Mouse (Mus musculus) C2C12 (cell line): ENCODE data around the gene Olfr1500. TPM values are rescaled to one million over a fixed set of nuclear protein-coding genes. Genes with fewer than 3 reads are reported as not detected.
"Not testable (repeated sequence)": the region's sequence is repeated elsewhere in the genome, so short reads cannot be mapped to it uniquely, and the experiment has no call there.

Source experiments
- H3K27me3 ChIP-seq: one replicate; pipeline ENCODE4 v1.6.1; 2011; ENCODE audit not compliant: control insufficient read depth, insufficient read depth, insufficient read length
- H3K36me3 ChIP-seq: one replicate; pipeline ENCODE4 v1.6.1; 2011; ENCODE audit not compliant: control insufficient read depth, insufficient read depth
- H3K4me3 ChIP-seq: one replicate; pipeline ENCODE4 v1.5.1; 2011; ENCODE audit warnings: mild to moderate bottlenecking, control low read depth; ENCODE audit not compliant: poor library complexity, insufficient read depth, severe bottlenecking
- H3K79me2 ChIP-seq: one replicate; pipeline ENCODE4 v1.6.1; 2011; ENCODE audit not compliant: control insufficient read depth, insufficient read depth
- H3K79me3 ChIP-seq: one replicate; pipeline ENCODE4 v1.6.1; 2011; ENCODE audit warnings: low read depth, control low read depth
- H3ac ChIP-seq: one replicate; pipeline ENCODE3; 2011; ENCODE audit warnings: low read depth; ENCODE audit not compliant: control insufficient read depth, insufficient read length
- CEBPB ChIP-seq: IDR thresholded peaks from one replicate; pipeline ENCODE4 v1.6.1; 2011; ENCODE audit warnings: low read depth, mild to moderate bottlenecking, control low read depth, moderate library complexity
- CTCF ChIP-seq: IDR thresholded peaks from one replicate; pipeline ENCODE4 v1.5.1; 2011; ENCODE audit not compliant: control insufficient read depth, insufficient read depth, insufficient read length
- FOSL1 ChIP-seq: IDR thresholded peaks from one replicate; pipeline ENCODE4 v1.8.0; 2011; ENCODE audit warnings: mild to moderate bottlenecking, low read length; ENCODE audit not compliant: poor library complexity, insufficient read depth, severe bottlenecking
- MAX ChIP-seq: IDR thresholded peaks from one replicate; pipeline ENCODE4 v1.6.1; 2011; ENCODE audit warnings: mild to moderate bottlenecking, control low read depth
- MYOD1 ChIP-seq: IDR thresholded peaks from one replicate; pipeline ENCODE4 v1.6.1; 2011; ENCODE audit warnings: low read depth; ENCODE audit not compliant: control insufficient read depth, insufficient read length
- MYOG ChIP-seq: IDR thresholded peaks from one replicate; pipeline ENCODE4 v1.6.1; 2011; ENCODE audit not compliant: control insufficient read depth, insufficient read length; ENCODE audit errors: extremely low read depth
- USF1 ChIP-seq: IDR thresholded peaks from one replicate; pipeline ENCODE4 v1.6.1; 2011; ENCODE audit warnings: low read depth, mild to moderate bottlenecking, control low read depth, moderate library complexity
- polyA plus RNA-seq: library from polyadenylated mRNA; unstranded; fragments of >200 nt; fragmentation: generic; extraction: Trizol; gene quantifications from one replicate; pipeline ENCODE4 v1.2.1, GENCODE M21; 2012; ENCODE audit warnings: missing spikeins

The Olfr1500 gene
- polyA plus RNA-seq, 1 experiment = not detected

GRCm38 (mm10) chr19:13818827-13819226 lies 11.5 kb downstream of the Olfr1500 start:
- H3ac ChIP-seq = no peak overlapping the region
- TF ChIP-seq MYOD1 (no peak), USF1 (no peak), FOSL1 (no peak), MAX (no peak), CTCF (no peak), CEBPB (no peak), MYOG (no peak)
- no peaks in the 10 kb centered on the region for H3K79me3 ChIP-seq

GRCm38 (mm10) chr19:13812823-13813222 lies 17.5 kb downstream of the Olfr1500 start:
- TF ChIP-seq FOSL1 (no peak), CEBPB (no peak), CTCF (no peak), MYOG (no peak), MYOD1 (no peak), MAX (no peak), USF1 (no peak)
- Histone ChIP-seq H3K27me3 (no peaks in the 10 kb centered on the region), H3K79me3 (no peaks in the 10 kb centered on the region), H3K36me3 (no peaks in the 10 kb centered on the region), H3ac (no peak overlapping the region), H3K4me3 (no peak overlapping the region), H3K79me2 (no peaks in the 10 kb centered on the region)

More at GRCm38 (mm10) chr19:13818827-13819226, 11.5 kb downstream of the Olfr1500 start:
- Histone ChIP-seq H3K79me2 (no peaks in the 10 kb centered on the region), H3K27me3 (no peaks in the 10 kb centered on the region), H3K4me3 (no peak overlapping the region), H3K36me3 (no peaks in the 10 kb centered on the region)

GRCm38 (mm10) chr19:13805486-13805885 lies 24.8 kb downstream of the Olfr1500 start:
- H3K36me3 ChIP-seq, H3K4me3 ChIP-seq, H3K27me3 ChIP-seq, H3K79me2 ChIP-seq, H3K79me3 ChIP-seq, H3ac ChIP-seq: not testable (repeated sequence)

- TF ChIP-seq USF1 (no peak), CTCF (no peak), MAX (no peak), MYOD1 (no peak), CEBPB (no peak), MYOG (no peak)
- no peaks in the 10 kb centered on the region for H3K36me3 ChIP-seq
- H3K4me3 ChIP-seq = no peak within 1 kb of the TSS
- H3K79me2 ChIP-seq = no peaks in the 10 kb centered on the region
- no peak within 1 kb of the TSS for H3ac ChIP-seq
- H3K27me3 ChIP-seq = no peaks in the 10 kb centered on the region
- H3K79me3 ChIP-seq = no peaks in the 10 kb centered on the region
Observed at GRCm38 (mm10) chr19:13798102-13798501, 32.2 kb downstream of the Olfr1500 start, which contains the start of gene Olfr1497. Gene Olfr1497, minus strand, starts transcription at chr19:13798202.

- TF ChIP-seq MYOD1 (no peak), MAX (no peak), FOSL1 (no peak), CTCF (no peak), CEBPB (no peak), USF1 (no peak), MYOG (no peak)
- Histone ChIP-seq H3K79me2 (no peaks in the 10 kb centered on the region), H3K4me3 (no peak within 1 kb of the TSS), H3K36me3 (no peaks in the 10 kb centered on the region), H3K79me3 (no peaks in the 10 kb centered on the region), H3ac (no peak within 1 kb of the TSS), H3K27me3 (no peaks in the 10 kb centered on the region)
Observed at GRCm38 (mm10) chr19:13777578-13777977, 52.7 kb downstream of the Olfr1500 start, which contains the start of gene Olfr1496. Gene Olfr1496, plus strand, starts transcription at chr19:13777878.

Other genes with a start within 250 kb of the Olfr1500 start
- not detected for gene Olfr1484, start 247.0 kb downstream of the Olfr1500 start, polyA plus RNA-seq
- gene Olfr1487, start 213.1 kb downstream of the Olfr1500 start, polyA plus RNA-seq = not detected
- gene Olfr1489, start 198.9 kb downstream of the Olfr1500 start, polyA plus RNA-seq = not detected
- not detected for gene Olfr1490, start 179.4 kb downstream of the Olfr1500 start, polyA plus RNA-seq
- not detected for gene Olfr1491, start 133.2 kb downstream of the Olfr1500 start, polyA plus RNA-seq
- not detected for gene Olfr1493-ps1, start 107.2 kb downstream of the Olfr1500 start, polyA plus RNA-seq
- gene Olfr1494, start 90.8 kb downstream of the Olfr1500 start, polyA plus RNA-seq = not detected
- gene Olfr1495, start 65.9 kb downstream of the Olfr1500 start, polyA plus RNA-seq = not detected
- not detected for gene Olfr1496, start 52.6 kb downstream of the Olfr1500 start, polyA plus RNA-seq
- not detected for gene Olfr1497, start 32.3 kb downstream of the Olfr1500 start, polyA plus RNA-seq
- not detected for gene Olfr1499, start 11.0 kb downstream of the Olfr1500 start, polyA plus RNA-seq
- gene Olfr1501, start 20.2 kb upstream of the Olfr1500 start, polyA plus RNA-seq = not detected
- not detected for gene Olfr1502, start 31.3 kb upstream of the Olfr1500 start, polyA plus RNA-seq
- gene Olfr1504, start 67.4 kb upstream of the Olfr1500 start, polyA plus RNA-seq = not detected
- not detected for gene Olfr1505, start 83.0 kb upstream of the Olfr1500 start, polyA plus RNA-seq